Mouse (Mus musculus): ENCODE data around the gene Nsfl1c. TPM values are rescaled to one million over a fixed set of nuclear protein-coding genes. Genes with fewer than 3 reads are reported as not detected.
"Not testable (repeated sequence)": the region's sequence is repeated elsewhere in the genome, so short reads cannot be mapped to it uniquely, and the experiment has no call there.

Nsfl1c gene
- 73.4 and 83.2 TPM in 2 replicates for polyA plus RNA-seq (2012; ENCODE audit: insufficient read depth, insufficient read length, missing spikeins)

GRCm38 (mm10) chr2:151494035-151494803 lies at the start of gene Nsfl1c:
Gene Nsfl1c, plus strand, starts transcription at chr2:151494182.
- peak within 1 kb of the TSS; percentile 58 for H3K27ac ChIP-seq (replicated peaks; ENCODE audit: low read depth, low read length)
- H3K4me3 ChIP-seq (ENCODE audit: insufficient read depth, low read depth, low read length), result peak within 1 kb of the TSS; percentile 87
- no peaks in the 10 kb centered on the region for H3K4me1 ChIP-seq (ENCODE audit: control insufficient read depth, insufficient read depth, insufficient read length, low read length)

- H3K4me3 ChIP-seq (ENCODE audit: insufficient read depth, low read depth, low read length); H3K4me1 ChIP-seq (ENCODE audit: control insufficient read depth, insufficient read depth, insufficient read length, low read length); H3K27ac ChIP-seq (replicated peaks; ENCODE audit: low read depth, low read length): not testable (repeated sequence)
Observed at GRCm38 (mm10) chr2:151476053-151476452, 17.9 kb upstream of the Nsfl1c start, which contains the start of gene 4921509C19Rik. Gene 4921509C19Rik, minus strand, starts transcription at chr2:151476153.

GRCm38 (mm10) chr2:151486496-151486895 lies 7.5 kb upstream of the Nsfl1c start:
- Histone ChIP-seq H3K27ac (replicated peaks; ENCODE audit: low read depth, low read length) (no peak overlapping the region), H3K4me1 (ENCODE audit: control insufficient read depth, insufficient read depth, insufficient read length, low read length) (no peaks in the 10 kb centered on the region), H3K4me3 (ENCODE audit: insufficient read depth, low read depth, low read length) (no peak overlapping the region)

DNA sequence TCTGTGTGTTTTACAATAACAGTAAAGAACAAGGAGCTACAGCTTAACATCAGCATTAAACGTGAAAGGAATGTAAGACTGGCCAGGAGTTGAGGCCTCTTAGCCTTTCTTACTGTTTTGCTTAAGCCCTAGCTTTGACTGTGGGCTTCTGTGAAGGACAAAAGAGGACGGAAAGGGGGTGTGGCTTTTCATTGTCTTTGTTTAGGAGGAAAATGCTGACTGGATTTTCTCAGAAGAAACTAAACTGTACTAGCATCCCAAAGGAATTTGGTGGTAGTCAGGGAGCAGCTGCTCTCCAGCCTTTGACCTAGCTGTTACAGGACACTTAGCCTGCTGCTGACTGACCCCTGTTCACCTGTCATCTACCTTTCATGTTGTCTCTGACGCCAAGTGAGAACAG lies 4.4 kb downstream of the Nsfl1c start:
- Histone ChIP-seq H3K4me3 (ENCODE audit: insufficient read depth, low read depth, low read length) (no peak overlapping the region), H3K4me1 (ENCODE audit: control insufficient read depth, insufficient read depth, insufficient read length, low read length) (no peaks in the 10 kb centered on the region), H3K27ac (replicated peaks; ENCODE audit: low read depth, low read length) (no peak overlapping the region)

DNA sequence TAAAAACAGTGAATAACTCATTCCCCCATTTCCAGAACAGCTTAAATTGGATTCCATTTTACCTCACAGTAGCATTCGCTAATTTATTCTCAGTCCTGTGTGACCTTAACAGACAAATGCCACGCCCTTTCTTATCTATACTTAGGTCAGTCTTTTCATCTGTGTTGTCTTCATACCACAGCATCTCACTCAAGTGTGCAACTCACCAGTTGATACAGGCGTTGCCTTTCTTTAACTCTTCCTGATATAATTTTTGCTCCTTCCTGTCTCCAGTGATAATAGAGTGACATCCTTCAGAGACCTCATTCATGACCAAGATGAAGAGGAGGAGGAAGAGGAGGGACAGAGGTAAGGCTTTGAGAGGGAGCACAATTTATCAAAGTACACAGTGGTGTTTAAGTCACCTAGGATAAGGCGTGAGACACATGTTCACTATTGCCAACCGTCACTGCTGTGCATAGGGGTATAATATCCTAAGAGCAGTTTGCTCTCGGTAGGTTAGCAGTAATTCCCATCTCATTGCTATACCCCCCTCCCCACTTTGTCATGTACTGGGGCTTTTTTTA lies 6.5 kb downstream of the Nsfl1c start:
- H3K27ac ChIP-seq (replicated peaks; ENCODE audit: low read depth, low read length), result no peak overlapping the region
- H3K4me1 ChIP-seq (ENCODE audit: control insufficient read depth, insufficient read depth, insufficient read length, low read length), result no peaks in the 10 kb centered on the region
- no peak overlapping the region for H3K4me3 ChIP-seq (ENCODE audit: insufficient read depth, low read depth, low read length)

DNA sequence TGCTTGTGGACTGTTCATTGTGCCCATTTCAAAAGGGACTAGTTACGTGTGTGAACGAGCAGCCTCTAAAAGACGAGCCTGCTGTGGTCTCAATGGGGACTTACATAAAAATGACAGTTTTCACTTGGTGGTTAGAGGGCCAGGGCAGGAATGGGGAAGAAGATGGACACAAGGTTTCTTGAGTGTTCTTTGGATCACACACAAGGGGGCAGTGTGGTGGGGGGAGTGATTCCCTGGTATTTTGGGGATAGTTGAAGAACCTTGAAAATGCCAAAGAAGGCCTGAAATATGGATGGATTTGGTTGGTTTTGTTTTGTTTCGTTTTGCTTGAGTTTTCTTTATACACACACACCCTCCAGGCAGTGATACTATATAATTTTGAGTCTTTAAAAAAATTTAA lies 10.2 kb downstream of the Nsfl1c start:
- H3K4me3 ChIP-seq (ENCODE audit: insufficient read depth, low read depth, low read length), result no peak overlapping the region
- no peak overlapping the region for H3K27ac ChIP-seq (replicated peaks; ENCODE audit: low read depth, low read length)
- H3K4me1 ChIP-seq (ENCODE audit: control insufficient read depth, insufficient read depth, insufficient read length, low read length), result no peaks in the 10 kb centered on the region

- Histone ChIP-seq H3K4me3 (ENCODE audit: insufficient read depth, low read depth, low read length) (no peak overlapping the region), H3K27ac (replicated peaks; ENCODE audit: low read depth, low read length) (no peak overlapping the region), H3K4me1 (ENCODE audit: control insufficient read depth, insufficient read depth, insufficient read length, low read length) (peaks cover 4% of the 10 kb centered on the region; the same call in 1 of the 2 replicates)
Observed at GRCm38 (mm10) chr2:151512199-151512598, 18.2 kb downstream of the Nsfl1c start.

- no peak overlapping the region for H3K4me3 ChIP-seq (ENCODE audit: insufficient read depth, low read depth, low read length)
- peaks cover 4% of the 10 kb centered on the region; the same call in 1 of the 2 replicates for H3K4me1 ChIP-seq (ENCODE audit: control insufficient read depth, insufficient read depth, insufficient read length, low read length)
- H3K27ac ChIP-seq (replicated peaks; ENCODE audit: low read depth, low read length), result no peak overlapping the region
Observed at GRCm38 (mm10) chr2:151513525-151514285, 19.7 kb downstream of the Nsfl1c start.

DNA sequence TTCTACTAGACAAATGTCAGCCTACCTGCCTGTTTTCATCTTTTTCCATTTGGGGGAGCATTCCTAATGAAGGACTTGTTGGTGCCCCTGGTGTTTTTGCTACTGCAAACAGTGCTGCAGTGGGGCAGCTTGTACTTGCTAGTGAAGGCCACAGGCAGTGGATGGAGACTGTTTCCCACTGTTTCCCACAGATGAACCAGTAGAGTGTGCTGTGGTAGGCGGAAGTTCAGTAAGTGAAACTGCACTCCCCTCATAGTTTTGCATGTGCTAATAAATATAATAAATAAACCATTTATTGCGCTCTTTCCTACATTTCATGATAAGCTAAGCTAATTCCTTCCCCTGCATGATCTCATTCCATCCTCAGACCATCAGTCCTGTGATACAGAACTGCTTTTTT lies 25.0 kb downstream of the Nsfl1c start:
- Histone ChIP-seq H3K4me1 (ENCODE audit: control insufficient read depth, insufficient read depth, insufficient read length, low read length) (no peaks in the 10 kb centered on the region), H3K27ac (replicated peaks; ENCODE audit: low read depth, low read length) (no peak overlapping the region), H3K4me3 (ENCODE audit: insufficient read depth, low read depth, low read length) (no peak overlapping the region)

DNA sequence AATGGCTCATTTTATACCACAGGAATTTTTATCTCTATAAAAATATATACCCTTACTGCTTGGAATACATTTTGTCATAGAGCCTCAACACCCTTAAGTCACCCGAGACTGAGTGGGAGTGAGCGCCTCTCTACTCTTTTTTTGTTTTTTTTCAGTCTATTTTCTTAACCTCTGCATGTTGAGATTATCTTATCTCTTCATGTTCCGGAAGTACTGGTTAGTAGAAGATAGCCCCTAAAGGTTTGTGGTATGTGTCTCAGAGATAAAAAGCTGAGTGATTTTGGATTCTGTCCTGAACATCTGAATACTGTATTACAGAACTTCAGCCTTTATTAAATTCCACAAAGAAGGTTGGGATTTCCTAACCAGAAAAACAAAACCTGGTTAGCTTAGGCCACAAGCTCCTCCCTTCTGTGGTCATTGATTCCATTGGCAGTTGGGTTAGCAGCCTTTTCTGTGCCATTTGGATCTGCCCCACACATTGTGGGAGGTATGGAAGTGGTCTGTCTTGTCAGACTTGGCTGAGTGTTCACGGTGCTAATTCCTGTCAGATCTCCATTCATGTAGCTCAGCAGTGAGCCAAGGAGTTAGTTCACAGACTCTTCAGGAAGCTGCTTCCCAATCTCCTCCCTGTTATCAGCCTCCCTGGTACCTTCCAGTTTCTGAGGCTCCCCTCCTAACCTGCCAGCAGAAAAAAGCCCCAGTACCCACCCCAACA lies 30.5 kb downstream of the Nsfl1c start:
- no peaks in the 10 kb centered on the region for H3K4me1 ChIP-seq (ENCODE audit: control insufficient read depth, insufficient read depth, insufficient read length, low read length)
- H3K27ac ChIP-seq (replicated peaks; ENCODE audit: low read depth, low read length), result no peak overlapping the region
- no peak overlapping the region for H3K4me3 ChIP-seq (ENCODE audit: insufficient read depth, low read depth, low read length)

DNA sequence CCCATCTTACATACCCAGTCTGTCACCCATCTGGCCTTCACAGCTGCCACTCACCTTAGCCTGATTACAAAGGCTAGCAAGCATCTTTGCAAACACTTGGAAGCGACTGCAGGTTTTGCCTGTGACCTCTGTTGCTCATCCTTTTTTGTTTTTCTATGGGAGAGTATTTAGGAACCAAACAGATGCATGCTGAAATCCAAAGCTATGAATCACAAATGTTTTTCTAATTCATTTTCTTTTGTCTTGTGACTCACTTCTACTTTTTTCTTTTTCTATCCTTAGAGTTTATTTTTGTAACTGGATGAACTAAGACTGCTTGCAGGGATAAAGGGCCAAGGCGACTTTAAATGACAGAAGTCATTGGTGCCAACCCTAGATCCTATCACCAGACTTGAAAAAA lies 31.5 kb downstream of the Nsfl1c start:
- Histone ChIP-seq H3K4me1 (ENCODE audit: control insufficient read depth, insufficient read depth, insufficient read length, low read length) (no peaks in the 10 kb centered on the region), H3K27ac (replicated peaks; ENCODE audit: low read depth, low read length) (no peak overlapping the region), H3K4me3 (ENCODE audit: insufficient read depth, low read depth, low read length) (no peak overlapping the region)

DNA sequence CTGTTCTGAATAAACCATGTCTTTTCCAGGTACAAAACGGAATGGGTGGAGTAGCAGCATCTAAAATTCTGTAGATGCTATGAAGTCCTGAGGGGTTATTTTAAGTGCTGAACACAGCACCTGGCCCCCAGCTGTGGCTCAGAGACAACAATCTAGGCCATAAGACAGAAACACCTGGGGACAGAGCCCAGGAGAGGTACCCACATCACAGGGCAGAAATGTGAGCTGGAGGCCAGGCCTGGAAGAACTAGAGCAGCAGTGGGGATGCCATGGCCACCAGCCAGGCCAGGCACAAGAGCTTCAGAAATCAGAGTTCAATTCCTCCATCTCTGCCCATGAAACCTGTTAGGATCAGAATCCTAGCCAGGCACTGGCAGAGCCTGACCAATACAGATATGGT lies 34.1 kb downstream of the Nsfl1c start:
- H3K4me1 ChIP-seq (ENCODE audit: control insufficient read depth, insufficient read depth, insufficient read length, low read length), result peaks cover 5% of the 10 kb centered on the region; the same call in 1 of the 2 replicates

GRCm38 (mm10) chr2:151529169-151529568 lies 35.2 kb downstream of the Nsfl1c start:
- H3K4me1 ChIP-seq (ENCODE audit: control insufficient read depth, insufficient read depth, insufficient read length, low read length), result peaks cover 10% of the 10 kb centered on the region; the same call in 1 of the 2 replicates

More for the DNA sequence above, 34.1 kb downstream of the Nsfl1c start:
- Histone ChIP-seq H3K27ac (replicated peaks; ENCODE audit: low read depth, low read length) (no peak overlapping the region), H3K4me3 (ENCODE audit: insufficient read depth, low read depth, low read length) (no peak overlapping the region)

DNA sequence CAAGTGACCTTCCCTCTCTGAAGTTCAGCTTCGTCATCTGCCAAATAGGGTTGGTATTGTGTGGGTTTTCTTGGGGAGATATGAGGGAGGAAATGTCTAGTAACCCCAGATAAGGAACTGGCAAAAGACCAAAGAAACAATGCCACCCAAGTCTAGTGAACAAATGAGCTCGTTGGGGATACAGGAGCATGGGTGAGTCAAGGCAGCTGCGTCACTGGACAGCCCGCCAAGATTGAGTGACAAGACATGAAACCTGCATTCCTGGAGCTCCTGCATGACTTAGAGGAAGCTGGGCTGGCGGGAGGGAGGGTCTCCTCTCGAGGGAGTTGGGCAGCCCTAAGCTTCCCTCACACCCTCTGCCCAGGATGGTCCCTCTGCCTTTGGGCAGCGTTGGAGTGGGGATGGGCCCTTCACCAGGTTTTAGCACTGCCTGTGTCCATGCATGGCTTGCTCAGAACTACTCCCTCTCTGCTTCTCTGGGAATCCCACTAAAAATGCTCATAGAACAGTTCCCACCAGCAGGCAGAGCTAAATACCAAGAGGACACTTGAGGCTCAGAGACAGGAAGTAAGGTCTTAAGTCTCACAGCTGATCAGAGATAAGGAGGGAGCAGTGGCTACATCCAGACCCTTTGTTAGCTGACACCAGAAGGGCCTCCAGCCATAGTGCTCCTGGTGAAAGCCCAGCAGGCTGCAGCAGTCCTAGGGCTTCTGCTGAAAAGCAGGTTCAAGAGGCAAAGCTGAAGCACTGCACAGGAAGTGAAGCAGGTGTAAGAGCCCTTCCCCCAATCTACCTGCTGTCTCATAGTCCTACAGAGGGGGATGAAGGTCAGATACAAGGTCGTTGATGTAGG lies 36.6 kb downstream of the Nsfl1c start:
- Histone ChIP-seq H3K4me3 (ENCODE audit: insufficient read depth, low read depth, low read length) (no peak overlapping the region), H3K27ac (replicated peaks; ENCODE audit: low read depth, low read length) (no peak overlapping the region), H3K4me1 (ENCODE audit: control insufficient read depth, insufficient read depth, insufficient read length, low read length) (peaks cover 10% of the 10 kb centered on the region; the same call in 1 of the 2 replicates)

More at GRCm38 (mm10) chr2:151529169-151529568, 35.2 kb downstream of the Nsfl1c start:
- Histone ChIP-seq H3K27ac (replicated peaks; ENCODE audit: low read depth, low read length) (no peak overlapping the region), H3K4me3 (ENCODE audit: insufficient read depth, low read depth, low read length) (no peak overlapping the region)
